Mouse (Mus musculus): ENCODE measurements around the gene AW011738. TPM values are rescaled to one million over a fixed set of nuclear protein-coding genes. Genes with fewer than 3 reads are reported as not detected.

Gene AW011738
- polyA plus RNA-seq, 1 experiment from 2014 or later, result 2.4 TPM

GRCm38 (mm10) chr4:156228393-156229024, 25.4 kb downstream of the AW011738 start:
- Histone ChIP-seq H3K27me3 (ENCODE audit: control insufficient read depth, insufficient read depth, low read length) (no peaks in the 10 kb centered on the region), H3K9me3 (replicated peaks; ENCODE audit: control insufficient read depth, low read length) (no peaks in the 10 kb centered on the region), H3K4me2 (ENCODE audit: low read depth, low read length) (peak overlapping the region; percentile 37), H3K4me3 (replicated peaks; ENCODE audit: low read length) (peak overlapping the region; percentile 29), H3K36me3 (ENCODE audit: control insufficient read depth, insufficient read depth, low read length) (peaks cover 16% of the 10 kb centered on the region), H3K9ac (ENCODE audit: low read length) (peak overlapping the region; percentile 51), H3K27ac (ENCODE audit: low read length) (peak overlapping the region; percentile 70), H3K4me1 (ENCODE audit: control insufficient read depth, insufficient read depth, low read length) (peaks cover 16% of the 10 kb centered on the region)
- whole genome bisulfite sequencing, result 20% methylated on average over 12 of the region's 12 CpGs
- peak; percentile 72 for ATAC-seq (ENCODE audit: insufficient read depth, low FRiP score)

- Histone ChIP-seq H3K4me3 (replicated peaks; ENCODE audit: low read length) (peak overlapping the region; percentile 95), H3K4me2 (ENCODE audit: low read depth, low read length) (peak overlapping the region; percentile 76), H3K9me3 (replicated peaks; ENCODE audit: control insufficient read depth, low read length) (no peaks in the 10 kb centered on the region), H3K27ac (ENCODE audit: low read length) (peak overlapping the region; percentile 0; the same call in 1 of the 2 replicates), H3K27me3 (ENCODE audit: control insufficient read depth, insufficient read depth, low read length) (no peaks in the 10 kb centered on the region), H3K9ac (ENCODE audit: low read length) (peak overlapping the region; percentile 79), H3K4me1 (ENCODE audit: control insufficient read depth, insufficient read depth, low read length) (peaks cover 9% of the 10 kb centered on the region), H3K36me3 (ENCODE audit: control insufficient read depth, insufficient read depth, low read length) (peaks cover 20% of the 10 kb centered on the region)
- 6% methylated on average over 17 of the region's 17 CpGs for WGBS
- no peak for ATAC-seq (ENCODE audit: insufficient read depth, low FRiP score)
Observed at GRCm38 (mm10) chr4:156234021-156234501, 31.0 kb downstream of the AW011738 start.

DNA sequence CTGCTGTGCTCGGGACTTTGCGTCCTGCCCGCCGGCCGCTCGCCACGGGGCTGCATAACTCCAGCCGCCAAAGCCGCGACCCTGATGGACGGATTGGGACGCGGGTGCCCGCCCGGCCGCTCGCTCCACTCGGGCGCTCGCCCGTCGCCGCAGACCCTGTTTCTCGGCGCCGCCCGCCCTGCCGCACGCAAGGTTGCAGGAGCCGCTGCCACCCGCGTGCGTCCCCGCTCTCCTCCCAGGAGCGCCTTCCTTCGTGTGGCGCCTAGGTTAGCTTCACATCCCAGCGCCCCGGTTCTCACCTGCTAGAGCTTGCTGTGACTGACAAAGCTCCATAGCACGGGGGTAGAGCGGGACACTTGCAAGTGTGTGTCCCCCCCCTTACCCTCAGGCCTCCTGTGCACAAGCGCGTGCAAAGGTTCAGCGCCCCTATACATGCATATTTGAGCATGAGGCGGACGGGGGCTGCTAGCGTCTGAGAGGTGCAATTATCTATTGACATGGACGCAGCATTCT, 31.7 kb downstream of the AW011738 start, which contains the start of gene Plekhn1:
Plekhn1 (minus strand) TSS at position 157 of the 513 bp plus-strand sequence.
- H3K4me1 ChIP-seq (ENCODE audit: control insufficient read depth, insufficient read depth, low read length), result peaks cover 8% of the 10 kb centered on the region
- peak within 1 kb of the TSS; percentile 79 for H3K9ac ChIP-seq (ENCODE audit: low read length)
- peak within 1 kb of the TSS; percentile 76 for H3K4me2 ChIP-seq (ENCODE audit: low read depth, low read length)
- ATAC-seq (ENCODE audit: insufficient read depth, low FRiP score), result no peak
- H3K36me3 ChIP-seq (ENCODE audit: control insufficient read depth, insufficient read depth, low read length), result peaks cover 19% of the 10 kb centered on the region
- H3K4me3 ChIP-seq (replicated peaks; ENCODE audit: low read length), result peak within 1 kb of the TSS; percentile 95
- H3K27me3 ChIP-seq (ENCODE audit: control insufficient read depth, insufficient read depth, low read length), result no peaks in the 10 kb centered on the region
- WGBS, result under 1% methylated on average over 37 of the region's 48 CpGs
- H3K9me3 ChIP-seq (replicated peaks; ENCODE audit: control insufficient read depth, low read length), result no peaks in the 10 kb centered on the region
- H3K27ac ChIP-seq (ENCODE audit: low read length), result peak within 1 kb of the TSS; percentile 95

DNA sequence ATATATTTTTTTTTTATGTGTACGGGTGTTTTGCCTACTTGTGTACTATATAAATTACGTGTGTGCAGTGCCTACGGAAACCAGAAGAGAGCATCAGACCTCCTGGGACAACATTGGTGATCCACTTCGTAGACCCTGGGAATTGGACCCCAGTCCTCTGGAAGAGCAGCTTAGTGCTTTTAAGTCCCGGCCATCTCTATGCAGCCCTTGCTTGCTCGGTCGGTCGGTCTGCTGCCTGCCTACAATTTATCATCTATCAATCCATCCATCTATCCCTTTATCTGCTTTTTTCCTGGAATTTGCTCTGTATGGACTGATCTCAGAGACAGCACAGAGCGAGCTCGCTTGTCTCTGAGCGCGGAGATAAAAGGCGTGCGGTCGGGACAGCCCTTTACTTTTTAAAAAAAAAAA, 32.3 kb downstream of the AW011738 start:
- H3K4me2 ChIP-seq (ENCODE audit: low read depth, low read length), result peak overlapping the region; percentile 76
- peak overlapping the region; percentile 95 for H3K27ac ChIP-seq (ENCODE audit: low read length)
- peaks cover 8% of the 10 kb centered on the region for H3K4me1 ChIP-seq (ENCODE audit: control insufficient read depth, insufficient read depth, low read length)
- no peak for ATAC-seq (ENCODE audit: insufficient read depth, low FRiP score)
- H3K9ac ChIP-seq (ENCODE audit: low read length), result peak overlapping the region; percentile 68
- H3K4me3 ChIP-seq (replicated peaks; ENCODE audit: low read length), result peak overlapping the region; percentile 95
- no peaks in the 10 kb centered on the region for H3K9me3 ChIP-seq (replicated peaks; ENCODE audit: control insufficient read depth, low read length)
- peaks cover 20% of the 10 kb centered on the region for H3K36me3 ChIP-seq (ENCODE audit: control insufficient read depth, insufficient read depth, low read length)
- under 1% methylated on average over 15 of the region's 15 CpGs for WGBS
- H3K27me3 ChIP-seq (ENCODE audit: control insufficient read depth, insufficient read depth, low read length), result no peaks in the 10 kb centered on the region

DNA sequence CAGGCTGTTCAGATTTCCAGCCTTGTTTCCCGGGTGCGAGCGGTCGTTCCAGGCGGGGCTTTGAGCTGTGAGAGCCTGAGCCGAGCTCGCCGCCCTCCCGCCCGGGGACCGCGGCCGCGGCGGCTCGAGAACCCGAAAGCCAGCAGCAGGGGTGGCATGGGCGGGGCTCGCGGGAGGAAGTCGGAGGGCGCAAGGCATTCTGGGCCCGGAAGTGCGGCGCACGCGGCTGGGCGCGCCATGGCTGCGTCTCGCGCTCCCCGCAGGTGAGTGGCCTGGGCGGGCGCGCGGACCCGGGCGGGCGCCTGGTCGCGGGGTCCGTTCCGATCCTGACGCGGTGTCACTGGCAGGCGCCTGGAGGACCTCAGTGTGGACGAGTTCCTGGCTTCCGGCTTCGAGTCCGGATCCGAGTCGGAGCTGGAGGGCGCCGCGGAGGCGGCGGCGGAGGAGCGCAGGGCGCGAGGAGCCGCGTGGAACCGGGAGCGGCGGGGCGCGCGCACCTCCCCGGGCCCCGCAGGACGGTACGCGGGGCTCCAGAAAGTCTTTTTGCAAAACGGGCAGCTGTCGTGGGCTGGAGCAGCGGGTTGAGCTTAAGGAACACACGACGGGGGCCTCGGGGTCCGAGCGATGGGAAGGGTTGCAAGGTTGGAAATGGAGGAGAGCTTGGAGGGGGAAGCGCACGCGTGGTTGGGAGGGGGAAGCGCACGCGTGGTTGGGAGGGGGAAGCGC, 32.9 kb downstream of the AW011738 start, which contains the start of gene Noc2l:
Noc2l (plus strand) TSS at position 203 of the 726 bp plus-strand sequence.
- Histone ChIP-seq H3K9me3 (replicated peaks; ENCODE audit: control insufficient read depth, low read length) (no peaks in the 10 kb centered on the region), H3K9ac (ENCODE audit: low read length) (peak within 1 kb of the TSS; percentile 87), H3K4me2 (ENCODE audit: low read depth, low read length) (peak within 1 kb of the TSS; percentile 76), H3K36me3 (ENCODE audit: control insufficient read depth, insufficient read depth, low read length) (peaks cover 25% of the 10 kb centered on the region), H3K4me3 (replicated peaks; ENCODE audit: low read length) (peak within 1 kb of the TSS; percentile 95), H3K27me3 (ENCODE audit: control insufficient read depth, insufficient read depth, low read length) (no peaks in the 10 kb centered on the region), H3K4me1 (ENCODE audit: control insufficient read depth, insufficient read depth, low read length) (peaks cover 8% of the 10 kb centered on the region), H3K27ac (ENCODE audit: low read length) (peak within 1 kb of the TSS; percentile 95)
- peak; percentile 92 for ATAC-seq (ENCODE audit: insufficient read depth, low FRiP score)
- under 1% methylated on average over 85 of the region's 90 CpGs for WGBS

DNA sequence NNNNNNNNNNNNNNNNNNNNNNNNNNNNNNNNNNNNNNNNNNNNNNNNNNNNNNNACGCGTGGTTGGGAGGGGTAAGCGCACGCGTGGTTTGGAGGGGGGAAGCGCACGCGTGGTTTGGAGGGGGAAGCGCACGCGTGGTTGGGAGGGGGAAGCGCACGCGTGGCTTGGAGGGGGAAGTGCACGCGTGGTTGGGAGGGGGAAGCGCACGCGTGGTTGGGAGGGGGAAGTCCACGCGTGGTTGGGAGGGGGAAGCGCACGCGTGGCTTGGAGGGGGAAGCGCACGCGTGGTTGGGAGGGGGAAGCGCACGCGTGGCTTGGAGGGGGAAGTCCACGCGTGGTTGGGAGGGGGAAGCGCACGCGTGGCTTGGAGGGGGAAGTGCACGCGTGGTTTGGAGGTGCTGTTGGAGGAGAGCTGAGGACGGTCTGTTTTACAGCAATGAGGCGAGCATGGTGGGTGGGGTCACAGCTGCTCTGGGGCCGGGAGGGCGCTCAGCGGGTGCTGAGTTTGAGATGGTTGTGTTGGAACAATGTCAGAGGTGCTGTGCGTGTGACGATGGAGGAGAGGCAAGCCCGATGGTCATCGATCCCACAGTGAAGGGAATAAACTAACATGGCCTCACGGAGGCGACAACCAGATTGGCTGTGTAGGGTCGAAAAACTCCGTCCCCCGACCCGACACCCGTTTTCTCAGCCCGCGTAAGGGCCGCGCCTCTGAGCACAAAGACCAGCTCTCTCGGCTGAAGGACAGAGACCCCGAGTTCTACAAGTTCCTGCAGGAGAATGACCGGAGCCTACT, 33.7 kb downstream of the AW011738 start:
- H3K9ac ChIP-seq (ENCODE audit: low read length), result peak overlapping the region; percentile 87
- no peak for ATAC-seq (ENCODE audit: insufficient read depth, low FRiP score)
- H3K27ac ChIP-seq (ENCODE audit: low read length), result peak overlapping the region; percentile 95; the same call in 1 of the 2 replicates
- 21% methylated on average over 55 of the region's 60 CpGs for WGBS
- peak overlapping the region; percentile 95 for H3K4me3 ChIP-seq (replicated peaks; ENCODE audit: low read length)
- peaks cover 8% of the 10 kb centered on the region for H3K4me1 ChIP-seq (ENCODE audit: control insufficient read depth, insufficient read depth, low read length)
- no peaks in the 10 kb centered on the region for H3K27me3 ChIP-seq (ENCODE audit: control insufficient read depth, insufficient read depth, low read length)
- H3K9me3 ChIP-seq (replicated peaks; ENCODE audit: control insufficient read depth, low read length), result no peaks in the 10 kb centered on the region
- H3K4me2 ChIP-seq (ENCODE audit: low read depth, low read length), result peak overlapping the region; percentile 76
- peaks cover 24% of the 10 kb centered on the region for H3K36me3 ChIP-seq (ENCODE audit: control insufficient read depth, insufficient read depth, low read length)

GRCm38 (mm10) chr4:156249567-156249966, 46.5 kb downstream of the AW011738 start:
- no peaks in the 10 kb centered on the region for H3K9me3 ChIP-seq (replicated peaks; ENCODE audit: control insufficient read depth, low read length)
- H3K4me3 ChIP-seq (replicated peaks; ENCODE audit: low read length), result no peak overlapping the region
- ATAC-seq (ENCODE audit: insufficient read depth, low FRiP score), result peak; percentile 14; the same call in 1 of the 2 replicates
- H3K27ac ChIP-seq (ENCODE audit: low read length), result no peak overlapping the region
- peaks cover 14% of the 10 kb centered on the region for H3K27me3 ChIP-seq (ENCODE audit: control insufficient read depth, insufficient read depth, low read length)
- peaks cover 4% of the 10 kb centered on the region; the same call in 1 of the 2 replicates for H3K4me1 ChIP-seq (ENCODE audit: control insufficient read depth, insufficient read depth, low read length)
- no peak overlapping the region for H3K9ac ChIP-seq (ENCODE audit: low read length)
- H3K4me2 ChIP-seq (ENCODE audit: low read depth, low read length), result no peak overlapping the region
- WGBS, result 59% methylated on average over 11 of the region's 11 CpGs
- H3K36me3 ChIP-seq (ENCODE audit: control insufficient read depth, insufficient read depth, low read length), result peaks cover 6% of the 10 kb centered on the region; the same call in 1 of the 2 replicates

DNA sequence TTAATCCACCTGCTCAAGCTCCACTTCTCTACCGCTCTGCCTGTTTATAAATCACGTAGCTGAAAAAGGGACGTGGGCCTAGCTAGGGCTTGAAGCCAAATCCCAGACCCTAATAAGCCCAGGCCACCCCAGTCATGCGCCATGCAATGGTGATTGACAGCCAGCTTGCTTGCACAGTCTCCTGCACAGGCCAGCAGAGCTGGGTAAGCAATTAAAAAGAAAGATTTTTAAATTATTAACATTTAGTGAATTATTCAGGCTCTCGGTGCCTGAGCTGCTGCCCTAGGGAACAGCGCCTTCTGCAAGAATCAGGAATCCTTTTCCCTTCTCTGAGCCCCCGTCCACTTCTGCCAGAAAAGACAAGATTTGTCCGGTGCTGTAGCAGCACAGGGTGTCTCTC, 48.0 kb downstream of the AW011738 start:
- Histone ChIP-seq H3K36me3 (ENCODE audit: control insufficient read depth, insufficient read depth, low read length) (peaks cover 3% of the 10 kb centered on the region; the same call in 1 of the 2 replicates), H3K27ac (ENCODE audit: low read length) (no peak overlapping the region), H3K4me3 (replicated peaks; ENCODE audit: low read length) (no peak overlapping the region), H3K4me1 (ENCODE audit: control insufficient read depth, insufficient read depth, low read length) (peaks cover 8% of the 10 kb centered on the region; the same call in 1 of the 2 replicates), H3K9ac (ENCODE audit: low read length) (no peak overlapping the region), H3K4me2 (ENCODE audit: low read depth, low read length) (no peak overlapping the region), H3K27me3 (ENCODE audit: control insufficient read depth, insufficient read depth, low read length) (peaks cover 27% of the 10 kb centered on the region), H3K9me3 (replicated peaks; ENCODE audit: control insufficient read depth, low read length) (no peaks in the 10 kb centered on the region)
- ATAC-seq (ENCODE audit: insufficient read depth, low FRiP score), result no peak
- 51% methylated on average over 8 of the region's 8 CpGs for WGBS
